Mouse (Mus musculus): Measurements from ENCODE around the gene Vmn1r19.
"Not testable (repeated sequence)": the region's sequence is repeated elsewhere in the genome, so short reads cannot be mapped to it uniquely, and the experiment has no call there.

Vmn1r19 gene

DNA sequence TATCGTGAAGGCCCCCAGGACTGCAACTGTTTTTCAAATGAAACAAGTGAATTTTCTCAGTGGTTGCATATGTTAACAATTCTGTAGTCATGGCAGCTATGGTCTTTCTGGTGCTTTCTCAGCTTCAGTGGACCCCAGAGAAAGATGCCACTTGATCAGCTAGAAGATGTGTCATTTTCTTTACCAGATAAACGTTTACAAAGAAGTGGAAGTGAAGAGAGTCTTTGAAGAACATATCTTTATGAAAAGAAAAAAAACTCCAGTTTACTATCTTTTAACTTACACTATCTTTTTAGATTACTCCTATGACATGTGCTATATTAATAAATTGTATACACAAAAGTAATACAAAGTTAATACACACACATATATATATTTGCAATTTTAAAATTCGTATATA lies at the start of gene Vmn1r19:
TSS of gene Vmn1r19 (plus strand) at position 301 of the 400 bp plus-strand sequence.
- not testable (repeated sequence) for DNase-seq

DNA sequence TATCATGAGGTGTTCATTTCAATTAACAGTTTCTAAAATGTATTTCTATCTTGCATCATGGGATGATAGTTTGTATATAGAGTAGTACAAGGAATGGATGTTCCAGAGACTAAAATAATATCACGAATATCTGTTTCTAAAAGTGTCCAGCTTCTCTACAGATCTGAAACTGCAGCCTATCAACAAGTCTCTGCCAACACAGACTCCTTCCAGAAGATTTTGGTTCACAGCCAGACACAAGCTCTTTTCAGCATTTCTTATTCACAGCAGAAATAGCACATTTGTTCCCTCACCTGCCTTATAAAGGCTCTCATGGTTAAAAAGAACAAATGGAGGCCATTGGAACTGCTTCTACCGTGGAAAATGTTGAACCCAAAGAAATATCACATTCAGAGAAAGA lies 46.7 kb upstream of the Vmn1r19 start:
- DNase-seq, result no peak

DNA sequence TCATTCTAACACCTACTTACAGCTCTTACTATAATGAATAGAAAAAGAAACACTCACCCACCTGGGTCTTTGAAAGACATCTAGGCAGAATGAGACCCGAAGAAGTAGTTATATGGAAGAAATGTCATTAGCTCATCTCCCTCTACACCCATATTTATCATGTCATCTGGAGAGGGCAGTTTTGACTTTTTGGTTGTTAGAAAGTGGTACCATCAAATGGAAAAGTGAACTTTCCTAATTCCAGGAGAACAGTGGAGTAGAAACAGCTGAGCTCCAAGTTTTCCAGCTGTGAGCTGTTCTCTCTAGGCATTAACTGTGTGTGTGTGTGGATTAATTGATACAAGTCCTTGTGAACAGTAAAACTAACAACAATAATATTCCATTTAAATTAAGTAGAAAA lies 40.0 kb upstream of the Vmn1r19 start, which contains the start of gene Vmn1r17:
TSS of gene Vmn1r17 (minus strand) at position 101 of the 400 bp plus-strand sequence.
- no peak for DNase-seq

DNA sequence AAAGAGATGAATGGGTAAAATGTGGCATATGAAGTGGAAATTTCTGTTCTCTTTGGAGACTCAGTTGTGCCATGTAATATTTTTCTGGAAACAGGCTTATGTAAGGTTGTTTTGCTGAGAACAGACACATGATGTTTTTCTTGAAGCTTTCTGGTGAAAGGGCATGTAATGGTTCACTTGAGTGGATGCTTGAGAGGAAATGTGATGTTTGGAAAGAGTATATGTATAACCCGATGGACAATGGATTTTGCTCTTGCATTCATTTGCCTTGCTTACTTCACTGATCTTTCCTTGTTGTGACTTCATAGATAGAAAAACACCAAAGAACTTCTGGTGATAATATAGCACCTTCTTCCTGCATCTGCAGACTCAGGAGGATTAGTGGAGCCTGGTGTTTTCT lies 37.7 kb upstream of the Vmn1r19 start:
- DNase-seq, result not testable (repeated sequence)

DNA sequence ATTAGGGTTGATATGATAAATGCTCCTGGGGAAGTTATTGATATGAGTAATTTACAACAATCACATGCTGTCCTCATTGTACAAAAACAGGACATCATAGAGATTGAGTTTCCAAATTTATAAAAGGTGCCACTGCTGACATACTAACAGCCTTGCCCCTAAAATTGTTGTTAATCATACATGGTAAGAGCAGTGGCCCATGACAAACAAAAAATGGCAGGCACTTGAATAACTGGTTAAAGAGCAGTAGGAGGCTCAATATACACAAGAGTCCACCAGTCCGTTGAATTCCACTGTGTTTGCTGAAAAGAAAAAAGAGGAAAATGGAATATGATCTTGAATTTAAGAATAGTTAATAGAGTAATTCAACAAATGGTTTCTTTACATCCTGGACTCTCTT lies 36.1 kb upstream of the Vmn1r19 start:
- DNase-seq, result no peak

DNA sequence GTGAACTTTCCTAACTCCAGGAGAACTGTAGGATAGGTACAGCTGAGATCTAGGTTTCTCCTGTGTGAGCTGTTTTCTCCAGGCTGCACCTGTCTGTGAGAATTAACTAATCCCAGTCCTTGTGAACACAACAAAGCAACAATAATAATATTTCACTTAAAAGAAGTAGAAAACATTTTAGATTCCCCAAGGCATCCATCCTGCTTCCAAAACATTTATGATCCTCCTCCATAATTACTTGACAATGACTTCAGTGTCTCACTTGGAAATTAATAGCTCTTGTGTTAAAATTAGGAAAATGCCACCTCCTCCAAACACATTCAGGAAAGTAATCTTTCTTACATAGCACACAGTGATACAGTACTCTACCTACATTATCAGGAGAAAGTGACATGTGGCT lies 7.9 kb upstream of the Vmn1r19 start, which contains the start of gene Vmn1r18:
TSS of gene Vmn1r18 (minus strand) at position 101 of the 400 bp plus-strand sequence.
- no peak for DNase-seq

DNA sequence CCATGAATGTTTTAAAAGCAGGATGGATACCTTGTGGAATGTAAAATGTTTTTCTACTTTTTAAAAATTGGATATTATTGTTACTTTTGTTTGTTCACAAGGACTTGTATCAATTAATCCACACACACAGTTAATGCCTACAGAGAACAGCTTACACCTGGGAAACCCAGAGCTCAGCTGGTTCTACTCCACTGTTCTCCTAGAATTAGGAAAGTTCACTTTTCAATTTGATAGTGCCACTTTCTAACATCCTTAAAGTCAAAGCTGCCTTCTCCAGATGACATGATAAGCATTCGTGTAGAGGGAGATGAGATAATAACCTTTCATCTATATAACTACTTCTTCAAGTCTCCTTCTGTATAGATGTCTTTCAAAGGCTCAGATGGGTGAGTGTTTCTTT lies 25.1 kb downstream of the Vmn1r19 start, which contains the start of gene Vmn1r20:
TSS of gene Vmn1r20 (plus strand) at position 301 of the 400 bp plus-strand sequence.
- no peak for DNase-seq

DNA sequence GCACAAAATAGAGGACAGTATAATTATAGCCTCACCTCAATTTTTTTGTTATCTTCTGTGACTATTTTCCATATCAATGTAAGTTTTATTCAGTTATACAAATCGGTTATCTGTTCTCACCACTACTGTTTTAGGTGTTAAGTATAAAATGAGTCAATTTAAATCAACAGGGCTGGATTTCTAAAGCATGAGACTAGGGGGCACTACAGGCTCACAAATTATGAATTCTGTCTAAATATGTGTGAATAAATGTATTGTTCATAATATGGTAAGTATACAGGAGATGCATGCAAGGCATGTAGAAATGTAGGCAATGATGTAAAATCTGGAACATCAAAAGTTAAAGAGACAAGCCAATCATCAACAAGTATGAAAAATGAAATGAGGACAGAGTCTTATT lies 27.6 kb downstream of the Vmn1r19 start:
- DNase-seq, result no peak

All from spleen, adult 18-20 months (tissue).